Mouse (Mus musculus) Muller cell, postnatal 12 days (primary cell): Measurements from ENCODE around the gene Cxcr4.
A peak's percentile ranks its signal among the peaks of the same experiment; 100 is the strongest.

Source experiments
- DNase-seq: peaks from one replicate; pipeline ENCODE4 v3.0.0-alpha.2; 2015; ENCODE audit errors: inconsistent ontology term

The Cxcr4 gene

DNA sequence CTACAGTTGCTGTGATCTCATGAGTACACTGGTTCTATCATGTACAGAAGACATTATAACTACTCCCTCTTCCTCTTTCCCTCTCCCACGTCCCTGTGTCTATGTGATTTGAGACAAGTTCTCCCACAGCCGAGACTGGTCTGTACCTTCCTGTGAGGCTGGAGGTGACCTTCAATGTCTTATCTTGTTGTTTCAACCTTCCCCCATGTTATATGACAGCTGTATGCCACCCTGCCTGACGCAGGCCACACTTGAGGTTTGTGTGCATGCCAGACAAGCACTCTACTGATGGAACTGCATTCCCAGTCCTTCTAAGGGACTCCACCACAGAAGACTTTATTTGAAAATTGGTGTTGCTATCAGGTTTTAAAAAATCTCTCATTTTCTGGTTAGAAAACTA is 21.1 kb downstream of the Cxcr4 start:
- DNase-seq = no peak

GRCm38 (mm10) chr1:128569992-128570648 is 22.0 kb downstream of the Cxcr4 start:
- no peak for DNase-seq

GRCm38 (mm10) chr1:128567224-128568197 is 24.6 kb downstream of the Cxcr4 start:
- no peak for DNase-seq

DNA sequence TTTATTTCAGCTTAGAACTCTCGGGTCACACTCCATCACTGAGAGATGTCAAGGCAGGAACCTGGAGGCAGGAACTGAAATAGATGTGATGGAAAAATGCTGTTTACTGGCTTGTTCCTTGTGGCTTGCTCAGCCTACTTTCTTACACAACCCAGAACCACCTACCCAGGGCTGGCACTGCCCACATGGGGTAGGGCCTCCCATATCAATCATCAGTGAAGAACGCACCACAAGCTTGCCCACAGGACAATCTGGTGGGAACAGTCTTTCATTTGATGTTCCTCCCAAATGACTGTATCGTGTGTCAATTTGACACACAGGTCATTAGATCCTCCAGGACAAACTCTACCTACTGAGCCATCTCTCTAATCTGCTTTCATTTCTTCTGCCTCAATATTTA is 28.2 kb downstream of the Cxcr4 start:
- DNase-seq = no peak

- DNase-seq = peak; percentile 75
Measured at GRCm38 (mm10) chr1:128561325-128561874, 30.7 kb downstream of the Cxcr4 start.

- DNase-seq = no peak
Measured at GRCm38 (mm10) chr1:128560452-128561324, 31.4 kb downstream of the Cxcr4 start.

DNA sequence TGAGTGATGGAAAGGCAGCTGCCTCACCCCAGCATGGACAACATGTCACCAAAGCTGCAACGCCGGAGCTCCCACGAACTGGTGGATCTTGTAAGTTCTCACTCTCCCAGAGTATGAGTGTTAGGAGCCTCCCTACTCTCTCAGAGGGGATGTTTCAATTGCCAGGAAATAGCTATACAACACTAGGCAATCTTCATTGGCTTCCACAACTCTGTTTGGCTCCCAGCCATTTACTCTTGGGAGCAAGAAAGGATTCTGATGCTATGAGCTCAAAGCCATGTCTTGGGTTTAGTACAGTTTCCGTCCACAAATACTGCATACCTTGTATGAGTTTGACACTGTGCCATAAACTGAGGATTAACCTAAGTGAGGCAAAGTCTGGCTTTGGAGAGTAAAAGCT is 34.1 kb downstream of the Cxcr4 start:
- no peak for DNase-seq

GRCm38 (mm10) chr1:128552545-128552944 is 39.5 kb downstream of the Cxcr4 start:
- no peak for DNase-seq

- DNase-seq = peak; percentile 34
Measured at GRCm38 (mm10) chr1:128551743-128552397, 40.2 kb downstream of the Cxcr4 start.

- no peak for DNase-seq
Measured at GRCm38 (mm10) chr1:128549442-128549841, 42.7 kb downstream of the Cxcr4 start.

- no peak for DNase-seq
Measured at GRCm38 (mm10) chr1:128549007-128549406, 43.1 kb downstream of the Cxcr4 start.

DNA sequence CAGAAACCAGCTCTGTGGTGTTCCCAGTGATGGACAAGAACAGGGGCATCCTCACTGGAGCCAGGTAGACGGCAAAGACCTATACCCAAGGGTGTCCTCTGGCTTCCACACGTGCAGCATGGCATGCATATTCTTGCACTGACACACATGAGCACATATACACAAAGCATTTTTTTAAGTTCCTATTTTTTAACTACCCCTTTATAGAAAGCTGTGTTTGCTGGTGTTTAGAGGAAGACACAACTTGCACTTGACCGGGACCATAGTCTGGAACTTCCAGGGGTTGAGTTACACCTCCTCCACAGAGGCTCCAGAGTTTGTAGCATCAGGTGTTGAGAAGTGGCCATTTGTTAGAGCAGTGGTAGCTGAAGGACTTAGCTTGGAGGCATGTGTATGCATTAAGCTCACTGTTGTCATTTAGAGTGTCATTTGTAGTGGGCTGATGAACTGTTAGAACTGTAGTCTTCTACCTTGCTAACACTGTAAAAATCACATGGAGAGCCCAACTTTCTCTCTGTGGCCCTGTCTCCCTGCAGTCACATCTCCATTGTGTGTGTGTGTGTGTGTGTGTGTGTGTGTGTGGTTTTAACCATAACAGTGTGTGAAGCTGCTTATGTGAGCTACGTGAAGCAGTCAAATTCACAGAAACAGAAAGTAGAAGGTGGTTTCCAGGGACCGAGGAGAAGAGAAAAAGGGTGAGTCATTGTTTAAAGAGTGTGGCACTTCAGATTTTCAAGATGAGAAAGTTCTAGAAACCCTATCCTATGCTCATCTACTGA is 43.7 kb downstream of the Cxcr4 start:
- no peak for DNase-seq

DNA sequence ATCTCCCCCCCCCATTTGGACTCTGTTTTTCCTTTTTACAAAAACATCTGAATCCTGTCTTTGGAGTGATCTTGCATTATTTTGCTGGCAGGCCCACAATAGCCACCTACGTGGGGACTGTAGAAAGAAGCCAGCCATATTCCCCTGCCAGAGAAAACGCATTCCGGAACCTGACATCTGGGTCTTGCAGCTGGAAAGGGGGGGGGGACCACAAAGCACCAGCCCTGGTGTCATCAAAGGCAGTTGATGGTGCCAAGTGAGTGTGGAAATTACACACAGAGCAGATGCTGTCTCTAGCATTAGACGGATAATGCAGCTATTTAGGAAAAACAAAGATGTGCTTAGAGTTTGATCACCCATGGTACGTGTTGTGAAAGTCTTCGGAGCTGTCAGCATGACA is 46.4 kb downstream of the Cxcr4 start:
- no peak for DNase-seq

DNA sequence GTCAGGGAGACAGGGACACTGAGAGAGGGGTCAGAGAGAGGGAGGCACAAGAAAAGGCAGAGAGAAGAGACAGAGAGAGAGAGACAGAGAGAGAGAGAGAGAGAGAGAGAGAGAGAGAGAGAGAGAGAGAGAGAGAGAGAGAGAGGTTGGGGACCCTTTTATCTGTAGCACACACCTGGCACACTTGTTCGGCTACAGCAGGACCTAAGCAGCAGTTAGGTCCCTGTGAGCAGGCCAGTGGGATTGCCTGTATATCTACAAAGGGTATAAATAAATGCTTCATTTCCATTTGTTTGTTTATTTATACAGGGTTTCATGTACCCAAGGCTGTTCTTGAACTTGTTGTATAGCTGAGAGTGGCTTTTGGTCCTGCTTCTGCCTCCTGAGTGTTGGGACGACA is 49.0 kb downstream of the Cxcr4 start:
- DNase-seq = no peak

- DNase-seq = no peak
Measured at GRCm38 (mm10) chr1:128542555-128542954, 49.5 kb downstream of the Cxcr4 start.

DNA sequence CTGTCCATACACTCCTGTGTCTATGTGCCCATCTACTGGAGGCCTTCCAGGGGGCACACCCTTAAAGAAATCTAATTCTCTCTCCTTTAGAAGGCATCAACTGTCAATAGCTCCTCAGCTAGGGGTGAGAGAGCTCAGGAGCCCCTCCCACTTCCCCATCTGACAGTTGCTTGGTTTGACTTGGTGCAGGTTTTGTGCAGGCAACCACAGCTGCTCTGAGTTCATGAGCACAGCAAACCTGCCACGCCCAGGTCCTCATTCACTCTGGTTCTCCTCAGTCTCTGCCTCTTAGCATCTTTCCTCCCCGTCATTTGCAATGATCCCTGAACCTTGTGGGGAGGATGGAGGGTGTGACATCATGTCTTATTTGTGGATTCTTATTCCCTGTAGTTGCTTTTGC is 51.9 kb downstream of the Cxcr4 start:
- DNase-seq = no peak

GRCm38 (mm10) chr1:128539555-128539954 is 52.5 kb downstream of the Cxcr4 start:
- DNase-seq = no peak
